Mouse (Mus musculus): ENCODE measurements at regions not wholly inside any gene's neighbourhood (a gene's known extent, or its start where the extent isn't known, plus 50 kb on each side); places are given as distances from the start of the nearest gene placed in this dataset.

DNA sequence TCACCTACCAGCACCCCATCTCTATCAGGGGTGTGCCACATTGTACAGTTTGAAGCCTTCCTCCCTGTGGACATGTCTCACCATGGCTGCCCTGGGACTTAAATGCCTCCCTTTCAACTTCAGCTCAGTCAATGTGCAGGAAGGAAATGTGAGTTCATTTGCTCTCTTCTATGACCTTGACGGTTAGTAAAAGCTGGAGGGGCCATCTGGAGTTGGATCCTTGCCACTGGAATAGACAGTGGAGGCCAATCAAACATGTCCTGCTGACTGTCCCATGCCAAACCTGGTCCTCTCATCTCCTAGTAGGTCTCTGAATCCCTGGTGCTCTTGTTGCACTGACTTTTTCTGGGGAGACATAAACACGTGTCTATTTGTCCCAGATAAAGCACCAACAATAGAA lies 220.2 kb downstream of the Abcc12 start:
- no peak for DNase-seq (ENCODE audit: low spot score)

DNA sequence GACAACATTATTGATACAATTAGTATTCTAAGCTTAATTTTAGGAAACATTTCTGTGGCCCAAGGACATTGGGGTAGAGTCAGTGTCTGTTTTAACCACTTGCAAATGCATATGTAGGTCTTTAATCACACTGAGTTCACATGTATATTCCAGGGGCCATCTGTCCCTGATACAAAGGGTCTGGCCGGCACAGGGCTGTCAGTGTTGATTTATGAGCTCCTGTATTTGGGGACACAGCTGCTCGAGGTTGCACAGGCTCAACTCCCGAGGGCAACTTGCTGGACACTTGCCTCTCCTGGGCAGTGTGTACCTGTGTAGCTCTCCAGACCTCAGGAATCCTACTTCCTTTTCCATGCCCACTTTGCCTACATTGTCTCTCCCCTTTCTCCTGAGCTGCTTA lies 221.0 kb downstream of the Abcc12 start:
- no peak for DNase-seq (ENCODE audit: low spot score)

DNA sequence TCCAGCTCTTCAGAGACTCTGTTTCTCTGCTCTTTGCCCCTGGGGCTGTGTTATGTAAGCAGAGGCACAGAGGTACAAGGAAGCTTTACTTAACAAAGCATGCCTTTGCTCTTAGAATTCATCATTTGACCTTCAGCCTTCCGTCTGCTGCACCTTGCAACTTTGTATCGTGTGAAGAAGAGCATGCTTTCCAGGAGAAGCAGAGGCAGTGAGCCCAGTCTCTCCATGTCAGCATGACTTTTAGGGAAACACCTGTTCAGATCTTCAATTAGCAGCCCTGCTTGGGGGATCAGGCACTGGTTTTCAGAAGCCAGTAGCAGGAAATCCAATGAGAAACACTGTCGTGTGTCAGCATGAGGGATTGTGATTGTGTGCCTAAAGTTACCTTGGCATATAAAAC lies 226.7 kb downstream of the Abcc12 start:
- DNase-seq (ENCODE audit: low spot score): no peak

DNA sequence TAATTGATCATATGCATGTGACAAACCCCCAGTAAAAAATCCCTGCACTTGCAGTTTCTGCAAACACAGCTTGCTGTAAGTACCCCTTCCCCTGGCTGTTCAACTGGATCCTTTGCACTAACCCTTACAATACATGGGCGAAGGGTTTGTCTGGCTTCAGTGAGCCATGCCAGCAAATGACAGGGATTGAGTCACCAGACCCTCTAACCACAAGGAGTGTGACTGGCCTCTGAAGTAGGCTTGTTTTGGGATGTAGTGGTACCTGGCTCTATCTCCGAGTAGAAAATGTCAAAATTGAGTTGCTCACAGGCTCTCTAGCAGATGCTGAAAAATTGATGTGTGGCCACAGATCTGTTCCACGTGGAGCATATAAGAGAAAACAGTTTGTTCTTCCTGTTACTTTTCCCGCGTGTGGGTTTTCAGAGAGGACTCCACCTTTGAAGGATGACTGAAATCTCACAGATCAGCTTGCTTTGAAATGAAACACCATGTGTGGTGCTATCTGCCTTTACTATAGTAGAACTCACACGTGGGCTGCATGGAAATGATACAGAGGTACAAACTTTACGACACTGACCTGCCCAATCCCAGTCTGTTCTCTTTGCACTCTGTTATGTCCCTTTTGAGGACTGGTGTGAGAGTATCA lies 228.8 kb downstream of the Abcc12 start:
- DNase-seq (ENCODE audit: low spot score): no peak

DNA sequence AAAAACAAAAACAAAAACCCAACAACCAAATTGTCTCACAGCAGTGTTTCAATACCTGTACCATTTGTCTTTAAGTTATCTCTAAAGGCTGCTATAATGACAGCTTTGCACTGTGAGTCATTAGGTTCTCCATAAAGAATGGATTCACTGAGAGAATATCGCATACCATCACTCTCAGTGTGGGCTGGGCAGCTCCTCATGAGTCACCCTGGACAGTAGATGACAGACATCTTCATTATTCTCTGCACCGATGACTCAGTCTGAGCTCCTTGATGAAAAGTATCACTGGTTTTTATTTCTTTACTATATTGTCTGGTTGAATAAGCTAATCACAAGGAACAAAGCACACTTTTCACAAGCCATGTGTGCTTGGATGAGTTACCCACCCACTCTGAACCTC lies 230.4 kb downstream of the Abcc12 start:
- DNase-seq (ENCODE audit: low spot score): no peak

DNA sequence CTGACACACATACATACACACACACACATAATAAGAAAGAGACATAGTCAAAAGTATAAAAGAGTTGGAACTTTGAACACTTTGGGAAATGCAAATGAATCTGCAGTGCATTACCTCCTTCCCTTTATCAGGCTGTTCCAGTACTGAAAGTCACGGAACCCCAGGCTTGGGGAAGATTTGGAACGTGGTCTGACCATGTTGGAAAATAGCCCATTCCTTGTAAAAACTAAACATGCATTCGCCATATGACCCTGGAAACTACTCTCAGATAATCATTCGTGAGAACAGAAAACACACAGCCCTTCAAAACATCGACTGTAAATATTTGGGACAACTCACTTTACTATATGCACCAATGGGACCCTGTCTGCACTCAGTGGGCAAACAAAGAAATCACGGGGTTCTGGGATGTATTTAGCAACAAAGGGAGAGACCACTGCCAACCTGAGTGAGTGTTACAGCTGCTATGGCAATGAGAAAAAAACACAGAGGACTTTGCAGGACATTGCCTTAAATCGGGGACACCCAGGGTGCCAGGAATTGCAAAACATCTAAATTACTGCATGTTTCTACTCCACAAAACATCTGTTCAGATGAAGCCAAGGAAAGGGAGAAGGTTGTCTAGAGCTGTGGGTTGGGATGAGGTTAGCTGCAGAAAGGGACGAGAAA lies 238.3 kb downstream of the Abcc12 start:
- peak; percentile 5 for DNase-seq (ENCODE audit: low spot score)

- DNase-seq (ENCODE audit: low spot score): no peak
Observed at GRCm38 (mm10) chr8:86338574-86339264, 241.8 kb downstream of the Abcc12 start.

GRCm38 (mm10) chr8:86331383-86331782 lies 249.1 kb downstream of the Abcc12 start:
- peak; percentile 18 for DNase-seq (ENCODE audit: low spot score)

DNA sequence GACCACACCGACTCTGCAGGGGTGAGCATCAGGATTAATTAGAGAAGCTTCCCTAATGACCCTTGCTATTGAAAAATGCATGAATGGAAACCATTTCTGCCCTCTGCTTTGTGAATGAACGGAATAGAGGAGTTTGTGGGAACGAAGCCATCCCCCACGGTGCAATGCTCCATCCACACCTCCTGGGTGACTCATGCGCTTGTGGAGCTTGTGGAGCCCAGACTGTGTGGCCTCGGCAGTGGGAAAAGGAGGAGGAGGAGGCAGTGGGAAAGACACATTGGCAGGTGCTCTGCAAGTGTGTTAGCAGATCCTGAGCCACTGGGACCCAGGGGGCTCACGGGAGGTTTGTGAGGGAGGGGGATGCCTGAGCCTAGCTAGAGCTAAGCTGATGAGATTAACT lies 251.9 kb downstream of the Abcc12 start:
- DNase-seq (ENCODE audit: low spot score): no peak

- no peak for DNase-seq (ENCODE audit: low spot score)
Observed at GRCm38 (mm10) chr8:86327982-86328381, 252.5 kb downstream of the Abcc12 start.

GRCm38 (mm10) chr8:86325040-86325439 lies 255.4 kb downstream of the Abcc12 start:
- no peak for DNase-seq (ENCODE audit: low spot score)

DNA sequence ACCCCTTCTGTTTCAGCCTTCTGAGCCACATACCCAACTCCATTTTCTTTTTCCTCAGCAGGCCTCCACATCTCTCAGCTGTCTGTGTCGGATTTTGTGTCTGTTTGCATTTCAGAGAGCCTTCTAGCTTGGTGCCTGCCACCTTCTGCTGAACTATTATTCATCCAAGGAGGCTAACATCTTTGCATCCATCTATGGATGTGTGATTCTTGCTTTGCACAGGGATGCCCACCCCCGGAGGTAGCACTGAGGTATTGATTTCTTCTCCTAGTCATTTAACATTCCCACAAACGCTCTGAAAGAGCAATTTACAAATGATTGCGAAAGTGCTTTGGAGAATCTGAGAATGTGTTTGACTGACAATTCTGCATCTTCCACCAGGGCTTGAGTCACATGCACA lies 255.9 kb downstream of the Abcc12 start:
- no peak for DNase-seq (ENCODE audit: low spot score)

DNA sequence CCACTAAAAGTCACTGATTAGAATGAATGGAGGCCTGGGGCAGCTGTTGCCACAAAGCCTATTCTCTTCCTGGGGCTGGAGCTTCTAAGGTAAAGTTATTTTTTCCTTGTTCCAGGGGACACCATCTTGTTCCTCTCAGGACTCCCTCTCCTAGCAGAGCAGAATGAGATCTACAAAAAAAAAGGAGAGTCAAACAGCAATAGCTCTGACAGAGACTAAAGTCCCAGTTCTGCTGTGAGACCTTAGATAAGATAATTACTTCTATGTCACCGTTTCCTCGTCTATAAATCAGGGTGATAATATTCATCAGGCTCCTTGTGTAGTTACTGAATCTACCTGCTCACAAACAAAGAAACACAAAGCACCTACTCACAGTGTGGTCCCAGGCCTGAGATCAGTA lies 256.7 kb downstream of the Abcc12 start:
- DNase-seq (ENCODE audit: low spot score): no peak

- DNase-seq (ENCODE audit: low spot score): no peak
Observed at GRCm38 (mm10) chr8:86322494-86322893, 258.0 kb downstream of the Abcc12 start.

DNA sequence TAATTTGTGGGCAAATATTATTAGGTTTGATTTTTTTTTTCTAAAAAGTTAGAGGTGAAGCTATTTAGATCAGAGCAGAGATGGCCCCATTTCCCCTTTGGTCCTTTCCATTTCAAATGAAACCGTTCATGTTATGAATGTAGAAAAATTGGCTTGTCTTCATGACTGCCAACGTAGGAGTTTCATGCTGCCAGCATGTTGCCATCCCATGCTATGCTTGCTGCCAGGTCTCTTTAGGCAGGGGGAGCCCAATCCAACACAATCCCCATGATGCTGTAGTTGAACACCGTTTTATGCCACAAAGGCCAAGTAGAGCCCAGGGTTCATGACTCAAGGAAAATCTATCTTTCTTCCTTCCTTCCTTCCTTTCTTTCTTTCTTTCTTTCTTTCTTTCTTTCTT lies 259.5 kb downstream of the Abcc12 start:
- no peak for DNase-seq (ENCODE audit: low spot score)

GRCm38 (mm10) chr8:86318531-86318930 lies 262.0 kb downstream of the Abcc12 start:
- no peak for DNase-seq (ENCODE audit: low spot score)

- DNase-seq (ENCODE audit: low spot score): no peak
Observed at GRCm38 (mm10) chr8:86316236-86316635, 264.2 kb downstream of the Abcc12 start.

- no peak for DNase-seq (ENCODE audit: low spot score)
Observed at GRCm38 (mm10) chr8:86309460-86309859, 271.0 kb downstream of the Abcc12 start.

GRCm38 (mm10) chr8:86307339-86307738 lies 273.1 kb downstream of the Abcc12 start:
- DNase-seq (ENCODE audit: low spot score): no peak

- no peak for DNase-seq (ENCODE audit: low spot score)
Observed at GRCm38 (mm10) chr8:86301885-86302509, 278.5 kb downstream of the Abcc12 start.

GRCm38 (mm10) chr8:86288713-86289384 lies 291.6 kb downstream of the Abcc12 start:
- DNase-seq (ENCODE audit: low spot score): no peak

- DNase-seq (ENCODE audit: low spot score): no peak
Observed at GRCm38 (mm10) chr8:86282922-86283321, 297.6 kb downstream of the Abcc12 start.

Data from lung, postnatal 25 days (tissue).